Comparison of ENCODE assay signal across 19 mouse cellular contexts in the genomic region with DNA sequence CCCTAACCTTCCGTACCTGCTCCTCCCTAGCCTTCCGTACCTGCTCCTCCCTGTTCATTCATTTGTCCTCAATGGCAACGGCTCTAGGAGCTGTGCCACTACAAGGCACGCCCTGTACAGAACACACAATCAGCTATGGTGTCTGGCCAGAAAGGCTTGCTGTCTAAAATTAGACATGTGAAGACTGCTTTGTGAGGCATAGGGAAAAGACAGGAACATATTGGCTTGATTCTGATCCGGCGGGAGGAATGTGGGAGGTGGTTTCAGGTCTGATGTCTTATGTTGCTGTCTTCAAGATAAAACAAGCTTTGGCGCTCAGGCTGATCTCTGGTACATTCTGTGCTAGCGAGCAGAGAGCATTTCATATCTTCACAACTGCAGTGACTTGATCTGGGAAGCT. TPM values are rescaled to one million over a fixed set of nuclear protein-coding genes. Genes with fewer than 3 reads are reported as not detected.
A peak's percentile ranks its signal among the peaks of the same experiment; 100 is the strongest.
DNase-seq lines count a peak whose midpoint lies in the region; ATAC-seq lines count a peak whose summit lies in the region.
"Had no signal": no experiment of that assay in that cellular context is flagged by ENCODE, and none has a peak within 500 bp of the region (broad histone marks: within the 10 kb centered on the region; RNA-seq: fewer than 3 reads in every experiment).

No protein-coding gene starts in this region.

- H3K27ac ChIP-seq in heart, embryonic 11.5 days (ENCODE audit: low read depth, low read length): no peak overlapping the region
- H3K27ac ChIP-seq in hindbrain, embryonic 13.5 days: no peak overlapping the region
- no peak overlapping the region for H3K27ac ChIP-seq in forebrain, embryonic 13.5 days
- H3K27ac ChIP-seq: limb, embryonic 13.5 days; liver, embryonic 15.5 days; stomach, embryonic 15.5 days had no signal

- H3K9me3 ChIP-seq in heart, embryonic 11.5 days (replicated peaks; ENCODE audit: control insufficient read depth, low read length): no peaks in the 10 kb centered on the region
- H3K9me3 ChIP-seq in hindbrain, embryonic 13.5 days: no peaks in the 10 kb centered on the region
- H3K9me3 ChIP-seq in forebrain, embryonic 13.5 days (replicated peaks): no peaks in the 10 kb centered on the region
- H3K9me3 ChIP-seq: limb, embryonic 13.5 days; liver, embryonic 15.5 days; stomach, embryonic 15.5 days had no signal

- peaks cover 31% of the 10 kb centered on the region for H3K4me1 ChIP-seq in heart, embryonic 11.5 days (ENCODE audit: control insufficient read depth, insufficient read depth, low read length)
- H3K4me1 ChIP-seq in hindbrain, embryonic 13.5 days (replicated peaks): 0 out of 2 replicates have a peak, but pooled peaks cover 6% of the 10 kb centered on the region
- H3K4me1 ChIP-seq in forebrain, embryonic 13.5 days: no peaks in the 10 kb centered on the region
- H3K4me1 ChIP-seq: stomach, embryonic 15.5 days had no signal

- WGBS in heart, embryonic 11.5 days (ENCODE audit: insufficient replicate concordance): 40% methylated on average over 8 of the region's 8 CpGs
- 84% methylated on average over 8 of the region's 8 CpGs for WGBS in hindbrain, embryonic 13.5 days
- WGBS in forebrain, embryonic 13.5 days: 79% methylated on average over 8 of the region's 8 CpGs

- no peak overlapping the region for H3K4me3 ChIP-seq in heart, embryonic 11.5 days (ENCODE audit: low read depth, low read length)
- H3K4me3 ChIP-seq in hindbrain, embryonic 13.5 days: no peak overlapping the region
- H3K4me3 ChIP-seq in forebrain, embryonic 13.5 days: no peak overlapping the region
- H3K4me3 ChIP-seq: limb, embryonic 13.5 days; liver, embryonic 15.5 days; stomach, embryonic 15.5 days had no signal

- peaks cover 11% of the 10 kb centered on the region; the same call in 1 of the 2 replicates for H3K27me3 ChIP-seq in heart, embryonic 11.5 days (ENCODE audit: control insufficient read depth, insufficient read depth, low read length)
- H3K27me3 ChIP-seq in hindbrain, embryonic 13.5 days: peaks cover 39% of the 10 kb centered on the region
- H3K27me3 ChIP-seq in forebrain, embryonic 13.5 days: peaks cover 42% of the 10 kb centered on the region

- DNase-seq in heart, adult 18-20 months: peak; percentile 71 to 83
- no peak for DNase-seq in heart, postnatal 36 days
- peak; percentile 74 for DNase-seq in gastrocnemius, postnatal 25 days
- peak; percentile 31 to 52 for DNase-seq in heart, postnatal 14 days
- no peak for DNase-seq in thymus, postnatal 4 days
- DNase-seq: adrenal gland, postnatal 36 days; cerebellum, adult 9-11 months; lung, postnatal 14 days had no signal

- H3K4me2 ChIP-seq in heart, embryonic 11.5 days: peak overlapping the region; percentile 39
- H3K4me2 ChIP-seq in hindbrain, embryonic 13.5 days: no peak overlapping the region
- no peak overlapping the region for H3K4me2 ChIP-seq in forebrain, embryonic 13.5 days
- H3K4me2 ChIP-seq: limb, embryonic 13.5 days; liver, embryonic 15.5 days; stomach, embryonic 15.5 days had no signal

- 0 out of 2 replicates have a peak overlapping the region, but pooled peaks have one; percentile 19 for H3K9ac ChIP-seq in heart, embryonic 11.5 days (ENCODE audit: low read depth, low read length)
- H3K9ac ChIP-seq in hindbrain, embryonic 13.5 days: no peak overlapping the region
- no peak overlapping the region for H3K9ac ChIP-seq in forebrain, embryonic 13.5 days
- H3K9ac ChIP-seq: limb, embryonic 13.5 days; liver, embryonic 15.5 days; stomach, embryonic 15.5 days had no signal

- H3K36me3 ChIP-seq in heart, embryonic 11.5 days (ENCODE audit: control insufficient read depth, insufficient read depth, low read length): no peaks in the 10 kb centered on the region
- no peaks in the 10 kb centered on the region for H3K36me3 ChIP-seq in hindbrain, embryonic 13.5 days
- no peaks in the 10 kb centered on the region for H3K36me3 ChIP-seq in forebrain, embryonic 13.5 days (ENCODE audit: poor library complexity, severe bottlenecking)
- H3K36me3 ChIP-seq: limb, embryonic 13.5 days; liver, embryonic 15.5 days; stomach, embryonic 15.5 days had no signal

- no peak for ATAC-seq in heart, embryonic 11.5 days (replicated peaks; ENCODE audit: insufficient number of reproducible peaks, low FRiP score, low TSS enrichment)
- no peak for ATAC-seq in hindbrain, embryonic 13.5 days (ENCODE audit: low FRiP score)
- no peak for ATAC-seq in forebrain, embryonic 13.5 days
- ATAC-seq: activated CD4-positive, CD25-positive, alpha-beta regulatory T cell, adult 4 months; Patski had no signal

- intact Hi-C loops in heart, postnatal 36 days (cut with DNase I): no loop called here
- intact Hi-C loops in heart, postnatal 14 days (cut with DNase I): no loop called here

RNA-seq across cellular contexts. Expression of gene Cxcl10, which starts 41.9 kb away (rescaled TPM):
- total RNA-seq in heart, adult 18-20 months (2021): under 1 TPM in 1 of 2 experiments, not detected in 1; 0.25 TPM
- total RNA-seq in heart, postnatal 36 days (2021): under 1 TPM in 1 of 2 experiments, not detected in 1; 0.28 TPM
- total RNA-seq in gastrocnemius, postnatal 25 days (2021): not detected
- 0.72 TPM in 1 of 2 replicates, not detected in the other for polyA plus RNA-seq in heart, embryonic 11.5 days (2014; fragmentation: Nextera tagmentation; extraction: Ambion mirVana)
- under 1 TPM in 1 of 2 experiments, not detected in 1; 0.80 TPM for total RNA-seq in heart, postnatal 14 days (2021)
- polyA plus RNA-seq in hindbrain, embryonic 13.5 days (2015; fragmentation: Nextera tagmentation; extraction: Ambion mirVana): 0.21 and 0.30 TPM in 2 replicates
- polyA plus RNA-seq in forebrain, embryonic 13.5 days (2015; fragmentation: Nextera tagmentation; extraction: Ambion mirVana): 0.22 TPM in 1 of 2 replicates, not detected in the other
- total RNA-seq: midbrain, postnatal 0 days had no signal
- polyA plus RNA-seq: neural tube, embryonic 11.5 days had no signal

RNA-seq across cellular contexts. Expression of gene Nup54, which starts 44.4 kb away (rescaled TPM):
- total RNA-seq in heart, adult 18-20 months (2021): 10 to 100 TPM; 19.1 to 21.9 TPM
- 10 to 100 TPM; 15.9 to 17.1 TPM for total RNA-seq in heart, postnatal 36 days (2021)
- 1 to 10 TPM; 9.1 to 9.7 TPM for total RNA-seq in gastrocnemius, postnatal 25 days (2021)
- polyA plus RNA-seq in heart, embryonic 11.5 days (2014; fragmentation: Nextera tagmentation; extraction: Ambion mirVana): 45.7 and 50.7 TPM in 2 replicates
- total RNA-seq in heart, postnatal 14 days (2021): 10 to 100 TPM; 15.8 to 17.0 TPM
- 51.0 and 56.7 TPM in 2 replicates for polyA plus RNA-seq in hindbrain, embryonic 13.5 days (2015; fragmentation: Nextera tagmentation; extraction: Ambion mirVana)
- 56.1 and 62.2 TPM in 2 replicates for polyA plus RNA-seq in forebrain, embryonic 13.5 days (2015; fragmentation: Nextera tagmentation; extraction: Ambion mirVana)

RNA-seq across cellular contexts. Expression of gene Art3, which starts 59.0 kb away (rescaled TPM):
- 100 to 1,000 TPM; 595 to 602 TPM for total RNA-seq in heart, adult 18-20 months (2021)
- 100 to 1,000 TPM; 751 to 829 TPM for total RNA-seq in heart, postnatal 36 days (2021)
- 100 to 1,000 TPM; 365 to 392 TPM for total RNA-seq in gastrocnemius, postnatal 25 days (2021)
- polyA plus RNA-seq in heart, embryonic 11.5 days (2014; fragmentation: Nextera tagmentation; extraction: Ambion mirVana): 37.0 and 37.6 TPM in 2 replicates
- 100 to 1,000 TPM; 620 to 781 TPM for total RNA-seq in heart, postnatal 14 days (2021)
- 7.6 and 9.5 TPM in 2 replicates for polyA plus RNA-seq in hindbrain, embryonic 13.5 days (2015; fragmentation: Nextera tagmentation; extraction: Ambion mirVana)
- 2.3 and 4.1 TPM in 2 replicates for polyA plus RNA-seq in forebrain, embryonic 13.5 days (2015; fragmentation: Nextera tagmentation; extraction: Ambion mirVana)
- total RNA-seq: megakaryocyte-erythroid progenitor cell, adult 5-6 weeks had no signal
- polyA plus RNA-seq: Patski had no signal

Comparison
In these comparisons a context has a peak if more than half of its experiments do, and no peak if none do; other contexts are left out.
1. DNase-seq: peak in heart, adult 18-20 months (2 of 2), gastrocnemius, postnatal 25 days (single experiment) and heart, postnatal 14 days (2 of 2); none in heart, postnatal 36 days (0 of 2) and thymus, postnatal 4 days (single experiment).